Mouse (Mus musculus) embryonic fibroblast, embryonic 13.5 days (primary cell): ENCODE measurements around the gene Osm.

Experiments used
- CTCF ChIP-seq: IDR thresholded peaks from 2 replicates; pipeline ENCODE4 v1.5.1; 2011; ENCODE audit warnings: mild to moderate bottlenecking, control low read depth, low read length, moderate library complexity, borderline replicate concordance; ENCODE audit not compliant: insufficient read depth
- POLR2A ChIP-seq: IDR thresholded peaks from 2 replicates; pipeline ENCODE4 v1.6.1; 2011; ENCODE audit warnings: low read depth, mild to moderate bottlenecking, control low read depth, low read length, moderate library complexity

DNA sequence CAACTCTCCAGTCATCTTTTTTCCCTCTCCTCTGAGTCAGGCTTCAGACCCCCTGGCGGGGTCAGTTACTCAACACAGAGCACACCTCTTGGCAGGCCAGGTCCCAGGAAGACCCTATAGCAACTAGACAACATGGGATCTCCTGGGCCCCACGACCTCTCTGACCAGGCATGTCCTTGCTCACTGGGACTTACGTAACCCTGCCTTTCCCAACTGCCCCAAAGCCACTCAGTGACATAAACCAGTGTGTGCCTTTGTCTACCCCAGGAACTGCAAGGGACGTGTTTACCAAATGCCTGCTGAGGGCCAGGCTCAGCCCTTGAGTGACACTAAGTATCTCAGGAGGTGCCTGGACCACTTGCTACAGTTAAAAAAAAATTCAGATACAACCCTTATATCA, 6.4 kb upstream of the Osm start:
- TF ChIP-seq CTCF (no peak), POLR2A (no peak)
